Mouse (Mus musculus) heart, embryonic 14.5 days (tissue): ENCODE measurements around the gene Sp140. TPM values are rescaled to one million over a fixed set of nuclear protein-coding genes. Genes with fewer than 3 reads are reported as not detected.
"Not testable (repeated sequence)": the region's sequence is repeated elsewhere in the genome, so short reads cannot be mapped to it uniquely, and the experiment has no call there.

ENCODE experiments used
- ATAC-seq: fragments of 200-750 bp; cut with Nextera tagmentation; 2 replicates; pipeline ENCODE4 v1.8.0; 2017; ENCODE audit warnings: low read depth, moderate TSS enrichment; ENCODE audit not compliant: insufficient number of reproducible peaks, insufficient read depth, low FRiP score
- H3K27ac ChIP-seq, 2 experiments: fragments of 200-500 bp in 1 of 2; fragments of 300-500 bp in 1 of 2; sonication (generic) in 1 of 2; replicated peaks in 1 of 2; 2 replicates each; pipeline ENCODE4 v1.5.1; 2012 to 2014; ENCODE audit warnings: low read depth in 2 of 2, low read length in 2 of 2, control low read depth in 1 of 2, mild to moderate bottlenecking in 1 of 2, mixed read lengths in 1 of 2; ENCODE audit not compliant: control insufficient read depth in 1 of 2, insufficient read depth in 1 of 2
- H3K27me3 ChIP-seq: fragments of 300-500 bp; sonication (generic); 2 replicates; pipeline ENCODE4 v1.6.1; 2014; ENCODE audit warnings: mild to moderate bottlenecking, low read length, control low read depth; ENCODE audit not compliant: control insufficient read depth, insufficient read depth
- H3K36me3 ChIP-seq: fragments of 300-500 bp; sonication (generic); 2 replicates; pipeline ENCODE4 v1.6.1; 2014; ENCODE audit warnings: mild to moderate bottlenecking, control low read depth, low read length, mixed read lengths; ENCODE audit not compliant: control insufficient read depth, insufficient read depth
- H3K4me1 ChIP-seq, 2 experiments: fragments of 200-500 bp in 1 of 2; fragments of 300-500 bp in 1 of 2; sonication (generic) in 1 of 2; 2 replicates each; pipeline ENCODE4 v1.6.1; 2012 to 2014; ENCODE audit warnings: low read length in 2 of 2, control low read depth in 1 of 2, mixed read lengths in 1 of 2; ENCODE audit not compliant: control insufficient read depth in 2 of 2, insufficient read depth in 2 of 2
- H3K4me2 ChIP-seq: fragments of 300-500 bp; sonication (generic); 2 replicates; pipeline ENCODE4 v1.6.1; 2014; ENCODE audit warnings: mild to moderate bottlenecking, low read length
- H3K4me3 ChIP-seq, 2 experiments: fragments of 200-500 bp in 1 of 2; fragments of 300-500 bp in 1 of 2; sonication (generic) in 1 of 2; 2 replicates each; pipeline ENCODE4 v1.5.1; 2012 to 2014; ENCODE audit warnings: low read length in 2 of 2, mild to moderate bottlenecking in 2 of 2, control low read depth in 1 of 2, low read depth in 1 of 2, moderate library complexity in 1 of 2; ENCODE audit not compliant: control insufficient read depth in 1 of 2, insufficient read depth in 1 of 2
- H3K9ac ChIP-seq: fragments of 300-500 bp; sonication (generic); 2 replicates; pipeline ENCODE4 v1.6.1; 2014; ENCODE audit warnings: mild to moderate bottlenecking, low read length
- H3K9me3 ChIP-seq: fragments of 300-500 bp; sonication (generic); 2 replicates; pipeline ENCODE4 v1.6.1; 2016; ENCODE audit warnings: low read length, control low read depth; ENCODE audit not compliant: control insufficient read depth
- WGBS: fragments of 180-500 bp; shearing (Covaris S2); extraction: QIAGEN DNeasy Blood & Tissue Kit; methylation state at CpG from one replicate; pipeline ENCODE4 v1.1.7; 2014; 5-methylcytosine and 5-hydroxymethylcytosine counted together
- polyA plus RNA-seq: library from polyadenylated mRNA; unstranded; fragments of >200 nt; fragmentation: Nextera tagmentation; extraction: Ambion mirVana; gene quantifications from 2 replicates; pipeline ENCODE4 v1.2.1, GENCODE M21; 2014

The Sp140 gene
- polyA plus RNA-seq, 1 experiment from 2014 or later = 1.8 TPM

DNA sequence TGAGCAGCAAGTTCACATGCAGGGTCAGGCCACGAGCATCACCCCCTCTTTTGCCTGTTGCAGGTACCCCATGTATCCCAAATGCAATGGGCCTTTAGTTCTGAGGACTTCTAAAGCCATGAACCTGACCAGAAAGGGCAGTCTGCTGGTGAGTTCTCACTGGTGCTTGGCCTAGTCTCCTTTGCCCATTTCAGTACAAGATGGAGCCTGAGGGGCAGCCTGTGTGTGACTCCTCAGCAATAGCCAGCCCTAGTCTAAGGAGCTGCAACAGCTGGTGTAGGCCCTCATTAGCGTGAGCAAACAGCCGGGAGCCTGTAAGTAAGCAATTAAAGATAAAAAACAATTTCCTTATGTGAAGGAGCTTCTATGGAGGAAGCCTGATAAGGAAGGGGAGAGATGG, 19.6 kb upstream of the Sp140 start:
- H3K9me3 ChIP-seq, H3K27me3 ChIP-seq, ATAC-seq, H3K4me3 ChIP-seq, H3K4me2 ChIP-seq, H3K27ac ChIP-seq, H3K4me1 ChIP-seq, H3K36me3 ChIP-seq, H3K9ac ChIP-seq: not testable (repeated sequence)
- 64% methylated on average over 3 of the region's 3 CpGs for WGBS

- not testable (repeated sequence) for H3K4me3 ChIP-seq, H3K9me3 ChIP-seq, ATAC-seq
Measured at GRCm38 (mm10) chr1:85581518-85581917, 18.7 kb upstream of the Sp140 start.

GRCm38 (mm10) chr1:85588697-85589096, 11.5 kb upstream of the Sp140 start:
- H3K36me3 ChIP-seq, H3K4me1 ChIP-seq, H3K27me3 ChIP-seq, H3K4me3 ChIP-seq, H3K4me2 ChIP-seq, H3K27ac ChIP-seq, H3K9ac ChIP-seq, ATAC-seq, H3K9me3 ChIP-seq: not testable (repeated sequence)
- 50% methylated on average over 1 of the region's 2 CpGs for WGBS

More at GRCm38 (mm10) chr1:85581518-85581917, 18.7 kb upstream of the Sp140 start:
- not testable (repeated sequence) for H3K4me2 ChIP-seq, H3K9ac ChIP-seq, H3K27ac ChIP-seq, H3K27me3 ChIP-seq, H3K4me1 ChIP-seq, H3K36me3 ChIP-seq
- 22% methylated on average over 5 of the region's 5 CpGs for WGBS

DNA sequence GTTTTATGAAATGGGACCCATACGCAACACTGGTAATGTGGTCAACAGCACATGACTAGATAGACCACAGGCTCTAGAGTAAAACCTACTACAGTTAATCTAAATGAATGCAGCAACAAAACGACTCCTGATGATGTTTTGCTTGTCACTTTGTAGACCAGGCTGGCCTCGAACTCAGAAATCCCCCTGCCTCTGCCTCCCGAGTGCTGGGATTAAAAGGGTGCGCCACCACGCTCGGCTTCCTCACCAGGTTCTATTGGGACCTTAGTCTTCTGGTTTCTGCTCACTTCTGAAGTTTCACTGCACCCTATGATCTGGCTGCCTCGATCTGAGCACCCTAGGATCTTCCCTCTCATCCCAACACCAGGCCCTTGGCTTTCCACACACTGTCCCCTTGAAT, 7.7 kb upstream of the Sp140 start:
- H3K4me3 ChIP-seq, H3K9me3 ChIP-seq, H3K36me3 ChIP-seq, H3K27me3 ChIP-seq, H3K27ac ChIP-seq, H3K9ac ChIP-seq, H3K4me2 ChIP-seq, H3K4me1 ChIP-seq, ATAC-seq: not testable (repeated sequence)
- WGBS = 80% methylated on average over 8 of the region's 8 CpGs

- 60% methylated on average over 16 of the region's 17 CpGs for WGBS
- not testable (repeated sequence) for H3K27me3 ChIP-seq, H3K9me3 ChIP-seq, H3K4me2 ChIP-seq, ATAC-seq, H3K36me3 ChIP-seq, H3K9ac ChIP-seq, H3K4me1 ChIP-seq, H3K27ac ChIP-seq, H3K4me3 ChIP-seq
Measured at GRCm38 (mm10) chr1:85598271-85599012, 1.7 kb upstream of the Sp140 start, which contains the start of gene Sp110. Sp110 (minus strand) TSS chr1:85598817.

- H3K4me2 ChIP-seq = 0 out of 2 replicates have a peak overlapping the region, but pooled peaks have one; percentile 31
- not testable (repeated sequence) for H3K9me3 ChIP-seq, ATAC-seq, H3K27me3 ChIP-seq, H3K4me3 ChIP-seq, H3K27ac ChIP-seq, H3K36me3 ChIP-seq, H3K9ac ChIP-seq, H3K4me1 ChIP-seq
- WGBS = 56% methylated on average over 4 of the region's 4 CpGs
Measured at GRCm38 (mm10) chr1:85600794-85601193, 616 bp downstream of the Sp140 start.

DNA sequence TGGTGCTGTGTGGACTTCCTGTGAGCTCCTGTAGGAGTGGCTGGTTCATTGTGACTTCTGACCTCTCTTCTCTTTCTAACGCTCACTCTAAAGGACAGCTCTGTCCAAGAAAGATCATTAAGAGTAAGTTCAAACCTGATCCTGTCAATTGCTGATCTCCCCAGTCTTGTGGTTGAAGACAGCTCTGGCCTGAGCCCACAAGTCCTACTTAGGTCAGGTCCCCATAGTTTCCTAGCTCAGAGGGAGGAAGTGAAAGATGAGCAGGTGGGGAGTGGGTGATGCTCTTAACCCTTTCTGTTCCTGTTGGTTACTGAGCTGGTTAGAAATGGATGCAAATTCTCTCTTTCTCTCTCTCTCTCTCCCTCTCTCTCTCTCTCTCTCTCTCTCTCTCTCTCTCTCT, 4.2 kb downstream of the Sp140 start:
- not testable (repeated sequence) for H3K36me3 ChIP-seq, H3K4me3 ChIP-seq, H3K4me2 ChIP-seq, H3K9me3 ChIP-seq, H3K27ac ChIP-seq, H3K4me1 ChIP-seq, H3K9ac ChIP-seq, ATAC-seq, H3K27me3 ChIP-seq
- no CpG with 5 or more reads among the region's 1 CpGs for WGBS

DNA sequence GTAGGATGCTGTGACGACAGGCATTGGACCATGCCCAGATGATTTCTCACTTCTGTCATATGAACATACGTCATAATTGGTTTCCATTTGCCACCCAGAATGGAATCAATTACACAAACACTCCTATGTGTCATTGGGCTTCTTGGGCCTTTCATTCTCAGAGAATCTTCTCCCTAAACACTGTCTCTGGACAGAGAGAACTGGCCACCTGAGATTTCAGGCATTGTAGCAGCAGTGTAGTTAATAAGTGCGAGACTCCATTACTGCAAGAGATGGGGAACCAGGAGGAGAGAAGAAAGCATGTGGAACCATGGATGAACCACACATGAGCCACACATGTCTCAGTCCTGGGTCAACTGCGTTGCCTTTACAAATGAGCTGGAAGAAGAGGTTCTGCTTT, 8.2 kb downstream of the Sp140 start:
- ATAC-seq, H3K9me3 ChIP-seq, H3K27ac ChIP-seq, H3K27me3 ChIP-seq, H3K4me3 ChIP-seq, H3K36me3 ChIP-seq, H3K9ac ChIP-seq, H3K4me1 ChIP-seq, H3K4me2 ChIP-seq: not testable (repeated sequence)
- 78% methylated on average over 3 of the region's 4 CpGs for WGBS
